Mouse (Mus musculus) ES-Bruce4 (cell line): ENCODE data around the gene Gfm2. TPM values are rescaled to one million over a fixed set of nuclear protein-coding genes. Genes with fewer than 3 reads are reported as not detected.

Experiments
- H3K27ac ChIP-seq: 2 replicates; pipeline ENCODE4 v1.5.1; 2012; ENCODE audit warnings: low read length, inconsistent platforms; ENCODE audit not compliant: insufficient read depth
- H3K27me3 ChIP-seq: 2 replicates; pipeline ENCODE4 v1.6.1; 2012; ENCODE audit warnings: mild to moderate bottlenecking, low read length, inconsistent platforms; ENCODE audit not compliant: control insufficient read depth, poor library complexity, insufficient read depth, severe bottlenecking
- H3K36me3 ChIP-seq: 2 replicates; pipeline ENCODE4 v1.6.1; 2012; ENCODE audit warnings: inconsistent platforms, mild to moderate bottlenecking, low read length, moderate library complexity; ENCODE audit not compliant: control insufficient read depth, poor library complexity, insufficient read depth, severe bottlenecking
- H3K4me1 ChIP-seq: one replicate; pipeline ENCODE4 v1.8.1; 2011; ENCODE audit warnings: low read length; ENCODE audit not compliant: control insufficient read depth, insufficient read depth
- H3K4me3 ChIP-seq: 2 replicates; pipeline ENCODE4 v1.5.1; 2011; ENCODE audit warnings: low read depth, mild to moderate bottlenecking, low read length
- H3K9ac ChIP-seq: 2 replicates; pipeline ENCODE4 v1.6.1; 2012; ENCODE audit warnings: low read depth, mild to moderate bottlenecking, inconsistent platforms; ENCODE audit not compliant: poor library complexity, severe bottlenecking
- H3K9me3 ChIP-seq: replicated peaks from 2 replicates; pipeline ENCODE4 v1.6.1; 2012; ENCODE audit warnings: mild to moderate bottlenecking, low read length, inconsistent platforms; ENCODE audit not compliant: control insufficient read depth, poor library complexity, insufficient read depth, severe bottlenecking
- CTCF ChIP-seq: IDR thresholded peaks from one replicate; pipeline ENCODE4 v1.8.1; 2011; ENCODE audit warnings: low read depth, low read length
- EP300 ChIP-seq: IDR thresholded peaks from 2 replicates; pipeline ENCODE4 v1.6.1; 2011; ENCODE audit warnings: low read depth, low read length; ENCODE audit not compliant: insufficient read depth
- POLR2A ChIP-seq: IDR thresholded peaks from one replicate; pipeline ENCODE4 v1.8.1; 2011; ENCODE audit warnings: low read length; ENCODE audit not compliant: insufficient read depth
- polyA plus RNA-seq: library from polyadenylated mRNA; stranded (reverse); fragments of >200 nt; gene quantifications from 2 replicates; pipeline ENCODE4 v1.2.4, GENCODE M21; 2011; ENCODE audit warnings: low read depth; ENCODE audit not compliant: missing spikeins, insufficient read depth, insufficient read length

The Gfm2 gene
- polyA plus RNA-seq, 1 experiment = 70.8 TPM

- no peak overlapping the region for H3K4me3 ChIP-seq
- H3K27ac ChIP-seq = no peak overlapping the region
- H3K9ac ChIP-seq = no peak overlapping the region
- peaks cover 63% of the 10 kb centered on the region for H3K36me3 ChIP-seq
- no peaks in the 10 kb centered on the region for H3K27me3 ChIP-seq
- TF ChIP-seq POLR2A (no peak), CTCF (no peak), EP300 (no peak)
- H3K9me3 ChIP-seq = no peaks in the 10 kb centered on the region
- no peaks in the 10 kb centered on the region for H3K4me1 ChIP-seq
Observed at GRCm38 (mm10) chr13:97175520-97176264, 38.0 kb downstream of the Gfm2 start.

GRCm38 (mm10) chr13:97176731-97177130 lies 39.0 kb downstream of the Gfm2 start:
- no peak overlapping the region for H3K4me3 ChIP-seq
- no peak overlapping the region for H3K9ac ChIP-seq
- no peak overlapping the region for H3K27ac ChIP-seq
- H3K9me3 ChIP-seq = no peaks in the 10 kb centered on the region
- TF ChIP-seq POLR2A (no peak), EP300 (no peak), CTCF (no peak)
- peaks cover 64% of the 10 kb centered on the region for H3K36me3 ChIP-seq
- no peaks in the 10 kb centered on the region for H3K27me3 ChIP-seq
- no peaks in the 10 kb centered on the region for H3K4me1 ChIP-seq

GRCm38 (mm10) chr13:97178943-97179342 lies 41.2 kb downstream of the Gfm2 start:
- Histone ChIP-seq H3K4me1 (no peaks in the 10 kb centered on the region), H3K36me3 (peaks cover 57% of the 10 kb centered on the region), H3K27me3 (no peaks in the 10 kb centered on the region), H3K27ac (no peak overlapping the region), H3K9ac (no peak overlapping the region), H3K9me3 (no peaks in the 10 kb centered on the region), H3K4me3 (no peak overlapping the region)
- TF ChIP-seq EP300 (0 out of 2 replicates have a peak, but pooled peaks have one; percentile 6), CTCF (no peak)

- Histone ChIP-seq H3K27me3 (no peaks in the 10 kb centered on the region), H3K27ac (no peak overlapping the region), H3K9me3 (no peaks in the 10 kb centered on the region), H3K9ac (no peak overlapping the region), H3K4me3 (no peak overlapping the region), H3K4me1 (no peaks in the 10 kb centered on the region), H3K36me3 (peaks cover 47% of the 10 kb centered on the region)
- TF ChIP-seq EP300 = no peak
- TF ChIP-seq POLR2A = no peak
- no peak for TF ChIP-seq CTCF
Observed at GRCm38 (mm10) chr13:97180113-97180828, 42.5 kb downstream of the Gfm2 start.

GRCm38 (mm10) chr13:97182821-97183220 lies 45.1 kb downstream of the Gfm2 start:
- no peaks in the 10 kb centered on the region for H3K9me3 ChIP-seq
- H3K36me3 ChIP-seq = peaks cover 32% of the 10 kb centered on the region
- H3K27me3 ChIP-seq = no peaks in the 10 kb centered on the region
- no peaks in the 10 kb centered on the region for H3K4me1 ChIP-seq
- no peak overlapping the region for H3K9ac ChIP-seq
- no peak for TF ChIP-seq CTCF
- no peak for TF ChIP-seq EP300
- TF ChIP-seq POLR2A = no peak
- H3K4me3 ChIP-seq = no peak overlapping the region
- no peak overlapping the region for H3K27ac ChIP-seq

- Histone ChIP-seq H3K36me3 (peaks cover 28% of the 10 kb centered on the region), H3K9ac (no peak overlapping the region), H3K4me3 (no peak overlapping the region), H3K4me1 (no peaks in the 10 kb centered on the region), H3K9me3 (no peaks in the 10 kb centered on the region), H3K27ac (no peak overlapping the region), H3K27me3 (no peaks in the 10 kb centered on the region)
- no peak for TF ChIP-seq POLR2A
- TF ChIP-seq EP300 = no peak
- TF ChIP-seq CTCF = no peak
Observed at GRCm38 (mm10) chr13:97184168-97184567, 46.4 kb downstream of the Gfm2 start.
